Mouse (Mus musculus): ENCODE results near the gene Cdc42ep5.

GRCm38 (mm10) chr7:4163571-4164072 lies 1.0 kb downstream of the Cdc42ep5 start:
- TF ChIP-seq CTCF (IDR thresholded peaks at IDR 0.05; ENCODE audit: extremely low read depth, insufficient read length, insufficient replicate concordance, low read depth, low read length) (no peak), POLR2A (IDR thresholded peaks at IDR 0.05; ENCODE audit: low read depth, low read length) (peak; percentile 48; the same call in 1 of the 2 replicates)
